Mouse (Mus musculus): ENCODE data around the gene Lama4. TPM values are rescaled to one million over a fixed set of nuclear protein-coding genes. Genes with fewer than 3 reads are reported as not detected.

Gene Lama4
- polyA plus RNA-seq, 1 experiment = 6.6 TPM

DNA sequence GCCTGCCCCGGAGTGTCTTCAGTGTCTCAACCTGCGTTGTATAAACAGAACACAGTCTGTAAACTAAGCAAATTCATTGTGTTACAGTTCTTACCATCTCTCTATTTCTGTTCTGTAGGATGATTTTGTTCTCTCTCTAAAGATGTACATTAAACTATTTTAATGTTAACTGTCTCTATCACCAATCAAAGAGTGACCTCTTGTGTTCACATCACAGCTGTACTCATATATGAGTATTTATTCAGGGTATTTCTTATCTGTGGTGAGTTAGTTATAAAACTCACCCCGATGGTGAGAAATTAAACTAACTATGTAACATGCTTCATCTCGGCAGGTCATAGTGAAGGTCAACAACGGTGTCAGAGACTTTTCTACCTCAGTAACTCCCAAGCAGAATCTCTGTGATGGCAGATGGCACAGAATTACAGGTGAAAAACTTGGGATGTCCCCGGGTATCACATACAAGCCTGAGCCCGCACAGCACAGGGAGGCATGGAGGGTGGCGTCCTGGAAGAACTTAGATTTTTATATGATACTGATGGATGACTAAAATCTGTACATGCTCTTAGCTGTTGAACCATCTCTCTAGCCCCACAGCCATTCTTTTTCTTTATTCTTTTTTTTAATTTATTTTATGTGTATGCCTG, 139.6 kb downstream of the Lama4 start:
- no peak for DNase-seq
- Histone ChIP-seq H3K36me3 (ENCODE audit: control insufficient read depth, insufficient read depth, low read length) (no peaks in the 10 kb centered on the region), H3K27me3 (ENCODE audit: control insufficient read depth, insufficient read depth, low read length) (no peaks in the 10 kb centered on the region), H3K4me1 (replicated peaks; ENCODE audit: control insufficient read depth, insufficient read depth, low read length) (no peaks in the 10 kb centered on the region), H3K27ac (ENCODE audit: control insufficient read depth, insufficient read depth, low read length) (no peak overlapping the region), H3K4me3 (ENCODE audit: control insufficient read depth, insufficient read depth, low read length) (no peak overlapping the region)
- no peak for TF ChIP-seq CTCF (IDR thresholded peaks at IDR 0.05; ENCODE audit: borderline replicate concordance, control insufficient read depth, extremely low read depth, insufficient read depth, low read length, poor library complexity)
- no peak for TF ChIP-seq POLR2A (IDR thresholded peaks at IDR 0.05; ENCODE audit: control insufficient read depth, extremely low read depth, insufficient read depth, low read length, poor library complexity)
- 96% methylated on average over 8 of the region's 8 CpGs for WGBS

DNA sequence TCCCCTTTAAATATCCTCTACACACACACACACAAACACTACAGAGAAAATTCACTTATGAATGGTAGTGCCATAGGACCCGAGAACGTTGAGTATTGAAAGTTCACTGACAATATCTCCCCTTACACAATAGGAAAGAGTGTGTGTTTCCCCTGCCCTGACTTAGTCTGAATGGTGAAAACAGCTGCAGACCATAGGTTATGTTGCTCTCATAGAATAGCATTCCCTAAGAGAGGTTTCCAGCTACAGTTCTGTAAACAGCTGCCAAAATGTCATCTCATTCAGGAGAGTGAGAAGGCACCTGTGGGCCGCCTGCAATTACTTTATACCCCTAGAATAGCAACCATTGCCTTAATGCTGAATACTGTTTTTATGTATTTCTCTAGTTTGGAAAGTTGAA, 141.1 kb downstream of the Lama4 start:
- H3K4me3 ChIP-seq (ENCODE audit: control insufficient read depth, insufficient read depth, low read length) = no peak overlapping the region

DNA sequence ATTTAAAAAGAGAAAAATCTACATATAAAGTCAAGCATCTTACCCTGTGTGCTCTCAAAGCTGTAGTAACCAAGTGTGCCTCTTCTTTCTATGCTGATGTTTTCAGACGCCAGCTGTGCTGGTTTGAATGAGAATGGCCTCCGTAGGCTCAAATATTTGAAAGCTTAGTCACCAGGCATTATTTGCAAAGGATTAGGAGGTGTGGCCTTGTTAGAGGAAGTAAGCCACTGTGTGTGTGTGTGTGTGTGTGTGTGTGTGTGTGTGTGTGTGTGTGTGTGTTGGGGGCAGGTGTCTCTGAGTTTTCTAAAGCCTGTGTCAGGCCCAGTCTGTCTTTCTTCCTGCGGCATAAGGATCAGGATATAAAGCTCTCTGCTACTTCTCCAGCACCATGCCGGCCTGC, 141.6 kb downstream of the Lama4 start:
- no peaks in the 10 kb centered on the region for H3K36me3 ChIP-seq (ENCODE audit: control insufficient read depth, insufficient read depth, low read length)
- H3K4me3 ChIP-seq (ENCODE audit: control insufficient read depth, insufficient read depth, low read length) = no peak overlapping the region
- no peak overlapping the region for H3K27ac ChIP-seq (ENCODE audit: control insufficient read depth, insufficient read depth, low read length)
- no peak for DNase-seq
- no peaks in the 10 kb centered on the region for H3K4me1 ChIP-seq (replicated peaks; ENCODE audit: control insufficient read depth, insufficient read depth, low read length)
- no peak for TF ChIP-seq CTCF (IDR thresholded peaks at IDR 0.05; ENCODE audit: borderline replicate concordance, control insufficient read depth, extremely low read depth, insufficient read depth, low read length, poor library complexity)
- no peak for TF ChIP-seq POLR2A (IDR thresholded peaks at IDR 0.05; ENCODE audit: control insufficient read depth, extremely low read depth, insufficient read depth, low read length, poor library complexity)
- H3K27me3 ChIP-seq (ENCODE audit: control insufficient read depth, insufficient read depth, low read length) = no peaks in the 10 kb centered on the region
- 99% methylated on average over 4 of the region's 4 CpGs for WGBS

More for the DNA sequence above, 141.1 kb downstream of the Lama4 start:
- WGBS = 92% methylated on average over 3 of the region's 3 CpGs
- no peak for DNase-seq
- H3K27ac ChIP-seq (ENCODE audit: control insufficient read depth, insufficient read depth, low read length) = no peak overlapping the region
- H3K4me1 ChIP-seq (replicated peaks; ENCODE audit: control insufficient read depth, insufficient read depth, low read length) = no peaks in the 10 kb centered on the region
- H3K36me3 ChIP-seq (ENCODE audit: control insufficient read depth, insufficient read depth, low read length) = no peaks in the 10 kb centered on the region
- H3K27me3 ChIP-seq (ENCODE audit: control insufficient read depth, insufficient read depth, low read length) = no peaks in the 10 kb centered on the region
- TF ChIP-seq POLR2A (IDR thresholded peaks at IDR 0.05; ENCODE audit: control insufficient read depth, extremely low read depth, insufficient read depth, low read length, poor library complexity) (no peak), CTCF (IDR thresholded peaks at IDR 0.05; ENCODE audit: borderline replicate concordance, control insufficient read depth, extremely low read depth, insufficient read depth, low read length, poor library complexity) (no peak)

DNA sequence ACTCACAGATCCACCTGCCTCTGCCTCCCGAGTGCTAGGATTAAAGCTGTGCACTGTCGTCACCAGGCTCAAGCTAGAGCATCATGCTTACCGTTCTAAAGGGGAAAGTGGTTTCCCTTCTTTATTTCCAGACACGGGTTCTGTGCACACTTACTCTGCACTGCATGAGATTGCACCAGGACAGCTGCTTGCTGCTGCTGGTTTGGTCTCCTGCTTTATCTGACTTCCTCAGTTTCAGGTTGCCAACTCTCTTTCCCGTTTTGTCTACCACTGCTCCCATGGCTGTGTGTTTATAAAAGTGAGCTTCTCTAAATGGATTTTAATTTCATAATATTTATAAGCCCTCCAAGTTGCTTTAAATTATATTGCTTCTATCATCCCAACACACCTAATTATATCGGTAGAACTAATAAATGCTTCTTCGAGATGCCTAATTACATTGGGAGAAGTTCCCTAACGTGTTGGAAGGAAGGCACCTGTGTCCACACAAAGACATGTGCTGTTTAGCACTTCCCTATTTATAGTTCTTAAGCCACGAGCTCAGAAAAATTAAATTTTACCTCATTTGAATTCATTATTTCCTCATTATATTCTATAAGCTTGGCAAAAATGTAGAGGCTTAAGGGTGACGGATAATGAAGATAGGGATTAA, 143.6 kb downstream of the Lama4 start:
- DNase-seq = no peak
- Histone ChIP-seq H3K27ac (ENCODE audit: control insufficient read depth, insufficient read depth, low read length) (no peak overlapping the region), H3K27me3 (ENCODE audit: control insufficient read depth, insufficient read depth, low read length) (no peaks in the 10 kb centered on the region), H3K36me3 (ENCODE audit: control insufficient read depth, insufficient read depth, low read length) (no peaks in the 10 kb centered on the region), H3K4me1 (replicated peaks; ENCODE audit: control insufficient read depth, insufficient read depth, low read length) (no peaks in the 10 kb centered on the region), H3K4me3 (ENCODE audit: control insufficient read depth, insufficient read depth, low read length) (no peak overlapping the region)
- no peak for TF ChIP-seq POLR2A (IDR thresholded peaks at IDR 0.05; ENCODE audit: control insufficient read depth, extremely low read depth, insufficient read depth, low read length, poor library complexity)
- WGBS = 38% methylated on average over 10 of the region's 10 CpGs

DNA sequence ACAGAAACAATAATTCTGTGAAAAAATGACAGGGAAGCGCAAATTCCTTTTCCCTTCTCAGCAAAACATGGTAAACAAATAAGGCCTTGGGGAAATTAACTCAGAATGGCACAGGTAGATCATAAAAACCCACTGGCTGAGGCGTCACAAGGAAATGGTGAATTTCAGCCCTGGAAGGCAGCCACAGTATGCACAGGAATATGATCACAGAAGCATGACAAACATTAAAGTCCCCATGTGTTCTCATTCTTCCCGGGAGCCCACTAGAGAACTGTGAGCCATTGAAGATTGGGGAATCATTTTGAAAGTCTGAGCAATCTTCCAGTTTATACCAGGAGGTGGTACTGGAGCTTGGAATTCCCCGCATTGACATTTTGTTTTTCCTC, 144.2 kb downstream of the Lama4 start:
- no peaks in the 10 kb centered on the region for H3K27me3 ChIP-seq (ENCODE audit: control insufficient read depth, insufficient read depth, low read length)

DNA sequence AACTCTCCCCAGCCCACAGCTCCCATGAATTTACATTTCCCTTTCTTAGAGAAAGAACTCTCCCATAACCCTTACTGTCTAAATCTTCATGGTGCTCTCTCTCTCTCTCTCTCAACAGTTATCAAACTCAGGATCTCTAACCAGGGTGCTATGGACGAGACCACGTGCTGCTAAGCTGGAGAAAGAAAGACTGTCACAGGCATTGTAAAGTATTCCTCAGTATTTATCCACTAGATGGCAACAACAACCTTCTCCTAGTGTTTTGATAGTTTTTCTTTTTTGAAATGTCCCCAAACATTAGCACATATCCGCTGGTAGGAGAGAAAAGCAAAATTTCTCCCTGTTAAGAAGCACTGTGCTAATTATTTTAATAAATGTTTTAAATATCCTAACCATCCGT, 156.1 kb downstream of the Lama4 start:
- H3K4me3 ChIP-seq (ENCODE audit: control insufficient read depth, insufficient read depth, low read length) = no peak overlapping the region
- H3K27ac ChIP-seq (ENCODE audit: control insufficient read depth, insufficient read depth, low read length) = no peak overlapping the region
- H3K4me1 ChIP-seq (replicated peaks; ENCODE audit: control insufficient read depth, insufficient read depth, low read length) = no peaks in the 10 kb centered on the region
- no peak for DNase-seq
- WGBS = 32% methylated on average over 4 of the region's 4 CpGs
- no peaks in the 10 kb centered on the region for H3K27me3 ChIP-seq (ENCODE audit: control insufficient read depth, insufficient read depth, low read length)
- H3K36me3 ChIP-seq (ENCODE audit: control insufficient read depth, insufficient read depth, low read length) = no peaks in the 10 kb centered on the region
- TF ChIP-seq POLR2A (IDR thresholded peaks at IDR 0.05; ENCODE audit: control insufficient read depth, extremely low read depth, insufficient read depth, low read length, poor library complexity) = no peak
- TF ChIP-seq CTCF (IDR thresholded peaks at IDR 0.05; ENCODE audit: borderline replicate concordance, control insufficient read depth, extremely low read depth, insufficient read depth, low read length, poor library complexity) = no peak

More for the DNA sequence above, 144.2 kb downstream of the Lama4 start:
- no peak overlapping the region for H3K4me3 ChIP-seq (ENCODE audit: control insufficient read depth, insufficient read depth, low read length)
- no peak for DNase-seq
- H3K36me3 ChIP-seq (ENCODE audit: control insufficient read depth, insufficient read depth, low read length) = no peaks in the 10 kb centered on the region
- TF ChIP-seq CTCF (IDR thresholded peaks at IDR 0.05; ENCODE audit: borderline replicate concordance, control insufficient read depth, extremely low read depth, insufficient read depth, low read length, poor library complexity) = no peak
- TF ChIP-seq POLR2A (IDR thresholded peaks at IDR 0.05; ENCODE audit: control insufficient read depth, extremely low read depth, insufficient read depth, low read length, poor library complexity) = no peak
- no peaks in the 10 kb centered on the region for H3K4me1 ChIP-seq (replicated peaks; ENCODE audit: control insufficient read depth, insufficient read depth, low read length)
- 91% methylated on average over 4 of the region's 4 CpGs for WGBS
- H3K27ac ChIP-seq (ENCODE audit: control insufficient read depth, insufficient read depth, low read length) = no peak overlapping the region
